Mouse (Mus musculus) lung, adult 2 months (tissue): Measurements from ENCODE around the gene Hook2. TPM values are rescaled to one million over a fixed set of nuclear protein-coding genes. Genes with fewer than 3 reads are reported as not detected.

Source experiments
- DNase-seq: peaks from one replicate; pipeline ENCODE4 v3.0.0; 2022
- H3K4me1 ChIP-seq: fragments of 200-500 bp; 2 replicates; pipeline ENCODE4 v1.6.1; 2011; ENCODE audit warnings: low read length; ENCODE audit not compliant: control insufficient read depth, insufficient read depth
- H3K4me3 ChIP-seq: fragments of 200-500 bp; replicated peaks from 2 replicates; pipeline ENCODE3; 2011; ENCODE audit warnings: low read depth, mild to moderate bottlenecking, control low read depth, low read length; ENCODE audit errors: extremely low read depth
- CTCF ChIP-seq: fragments of 200-500 bp; IDR thresholded peaks from 2 replicates; pipeline ENCODE4 v1.5.1; 2011; ENCODE audit warnings: mild to moderate bottlenecking, low read length, control low read depth; ENCODE audit not compliant: insufficient read depth
- POLR2A ChIP-seq: fragments of 200-500 bp; IDR thresholded peaks from 2 replicates; pipeline ENCODE4 v1.6.1; 2011; ENCODE audit warnings: low read depth, mild to moderate bottlenecking, control low read depth, low read length, borderline replicate concordance; ENCODE audit errors: extremely low read depth
- WGBS: fragments of 180-500 bp; shearing (Covaris S2); methylation state at CpG from one replicate; pipeline ENCODE4 v1.1.7; 2018; 5-methylcytosine and 5-hydroxymethylcytosine counted together
- polyA plus RNA-seq: library from polyadenylated mRNA; depleted of rRNA; stranded (reverse); fragments of >200 nt; gene quantifications from 2 replicates; pipeline ENCODE4 v1.2.3, GENCODE M21; 2012

The Hook2 gene
- polyA plus RNA-seq, 1 experiment = 10.5 TPM

- Histone ChIP-seq H3K4me1 (peaks cover 12% of the 10 kb centered on the region), H3K4me3 (peak within 1 kb of the TSS; percentile 95)
- TF ChIP-seq POLR2A = peak; percentile 87
- TF ChIP-seq CTCF = no peak
- peak; percentile 97 for DNase-seq
- WGBS = under 1% methylated on average over 75 of the region's 75 CpGs
Observed at GRCm38 (mm10) chr8:85026670-85027515, 36.5 kb downstream of the Hook2 start, which contains the start of gene Trir. Gene Trir, plus strand, starts transcription at chr8:85026823.

- whole genome bisulfite sequencing = under 1% methylated on average over 13 of the region's 13 CpGs
- TF ChIP-seq POLR2A (no peak), CTCF (no peak)
- peak overlapping the region; percentile 85 for H3K4me3 ChIP-seq
- H3K4me1 ChIP-seq = peaks cover 12% of the 10 kb centered on the region
- no peak for DNase-seq
Observed at GRCm38 (mm10) chr8:85027516-85027855, 37.1 kb downstream of the Hook2 start.

GRCm38 (mm10) chr8:85027922-85028321 lies 37.5 kb downstream of the Hook2 start:
- DNase-seq = no peak
- WGBS = 10% methylated on average over 2 of the region's 2 CpGs
- H3K4me1 ChIP-seq = peaks cover 12% of the 10 kb centered on the region
- peak overlapping the region; percentile 85 for H3K4me3 ChIP-seq
- TF ChIP-seq POLR2A = no peak
- TF ChIP-seq CTCF = no peak

GRCm38 (mm10) chr8:85029271-85029670 lies 38.9 kb downstream of the Hook2 start:
- Histone ChIP-seq H3K4me1 (peaks cover 12% of the 10 kb centered on the region), H3K4me3 (no peak overlapping the region)
- no peak for TF ChIP-seq CTCF
- DNase-seq = no peak
- WGBS = 65% methylated on average over 14 of the region's 14 CpGs

GRCm38 (mm10) chr8:85032622-85033311 lies 42.4 kb downstream of the Hook2 start:
- DNase-seq = no peak

GRCm38 (mm10) chr8:85033867-85034266 lies 43.5 kb downstream of the Hook2 start:
- Histone ChIP-seq H3K4me1 (peaks cover 17% of the 10 kb centered on the region), H3K4me3 (no peak overlapping the region)
- DNase-seq = peak; percentile 14
- 59% methylated on average over 1 of the region's 1 CpGs for WGBS
- no peak for TF ChIP-seq POLR2A
- no peak for TF ChIP-seq CTCF

More at GRCm38 (mm10) chr8:85032622-85033311, 42.4 kb downstream of the Hook2 start:
- 64% methylated on average over 4 of the region's 4 CpGs for WGBS
- Histone ChIP-seq H3K4me1 (peaks cover 20% of the 10 kb centered on the region), H3K4me3 (no peak overlapping the region)
- TF ChIP-seq POLR2A (no peak), CTCF (no peak)

GRCm38 (mm10) chr8:85034764-85035163 lies 44.4 kb downstream of the Hook2 start:
- Histone ChIP-seq H3K4me1 (peaks cover 13% of the 10 kb centered on the region), H3K4me3 (peak overlapping the region; percentile 52)
- WGBS = under 1% methylated on average over 13 of the region's 13 CpGs
- peak; percentile 53 for DNase-seq
- TF ChIP-seq POLR2A (peak; percentile 53; the same call in 1 of the 2 replicates), CTCF (no peak)

- Histone ChIP-seq H3K4me1 (peaks cover 13% of the 10 kb centered on the region), H3K4me3 (peak overlapping the region; percentile 52)
- 3% methylated on average over 12 of the region's 12 CpGs for WGBS
- DNase-seq = no peak
- TF ChIP-seq CTCF (no peak), POLR2A (no peak)
Observed at GRCm38 (mm10) chr8:85035165-85035727, 44.8 kb downstream of the Hook2 start.

GRCm38 (mm10) chr8:85035728-85036310 lies 45.4 kb downstream of the Hook2 start:
- no peak for TF ChIP-seq POLR2A
- H3K4me3 ChIP-seq = peak overlapping the region; percentile 93
- DNase-seq = peak; percentile 30
- peaks cover 13% of the 10 kb centered on the region for H3K4me1 ChIP-seq
- WGBS = under 1% methylated on average over 15 of the region's 15 CpGs
